Mouse (Mus musculus) cerebellum, adult 18-20 months (tissue): ENCODE measurements around the gene Vav2.
A peak's percentile ranks its signal among the peaks of the same experiment; 100 is the strongest.

Experiments
- DNase-seq, 2 experiments: peaks; one replicate each; pipeline ENCODE4 v3.0.0; 2021

Vav2 gene

DNA sequence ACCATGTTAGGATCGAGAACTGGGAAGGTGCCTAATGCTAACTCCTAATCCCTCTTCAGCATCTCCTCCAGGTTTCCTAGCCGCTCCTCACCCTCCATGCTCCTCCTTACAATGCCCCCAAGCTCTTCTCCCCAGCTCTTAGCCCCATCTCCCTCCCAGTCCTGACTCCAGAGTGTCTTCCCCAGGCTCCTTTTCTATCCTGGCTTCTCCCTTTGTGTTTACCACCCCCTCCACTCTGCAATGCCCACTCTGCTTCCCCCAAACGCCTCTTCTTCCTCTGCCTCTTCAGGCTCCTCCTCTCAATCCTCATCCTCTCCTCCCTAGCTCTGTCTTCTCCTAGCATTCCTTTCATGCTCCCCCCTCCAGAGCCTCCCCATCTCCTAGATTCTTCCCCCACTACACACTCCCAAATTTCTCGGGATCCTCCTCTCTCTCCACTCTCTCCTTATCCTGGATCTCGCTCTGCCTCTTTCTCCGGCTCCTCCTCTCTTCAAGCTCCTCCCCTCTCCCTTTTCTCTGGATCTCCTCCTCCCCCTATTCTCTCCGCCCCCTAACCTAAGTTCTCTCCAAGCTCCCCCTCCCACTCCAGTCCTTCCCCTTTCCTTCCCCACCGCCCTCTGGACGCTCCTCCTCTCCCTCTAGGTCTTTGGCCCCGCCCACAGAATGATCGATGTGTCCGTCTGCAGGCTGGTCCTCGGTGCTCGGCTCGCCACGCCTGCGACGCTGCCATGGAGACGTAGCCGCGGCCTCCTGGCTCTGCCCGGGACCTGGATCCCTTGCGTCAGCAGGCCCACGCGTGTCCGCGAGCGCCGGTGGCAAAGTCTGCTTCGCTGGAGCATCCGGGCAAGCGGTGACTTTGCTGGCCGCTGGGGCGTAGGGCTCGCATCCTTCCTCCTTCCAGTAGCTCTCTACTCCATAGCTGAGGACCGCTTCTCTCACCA is 15.2 kb upstream of the Vav2 start, which contains the start of gene Brd3os:
TSS of gene Brd3os (plus strand) at position 558 of the 941 bp plus-strand sequence.
- DNase-seq = peak; percentile 94 to 99

DNA sequence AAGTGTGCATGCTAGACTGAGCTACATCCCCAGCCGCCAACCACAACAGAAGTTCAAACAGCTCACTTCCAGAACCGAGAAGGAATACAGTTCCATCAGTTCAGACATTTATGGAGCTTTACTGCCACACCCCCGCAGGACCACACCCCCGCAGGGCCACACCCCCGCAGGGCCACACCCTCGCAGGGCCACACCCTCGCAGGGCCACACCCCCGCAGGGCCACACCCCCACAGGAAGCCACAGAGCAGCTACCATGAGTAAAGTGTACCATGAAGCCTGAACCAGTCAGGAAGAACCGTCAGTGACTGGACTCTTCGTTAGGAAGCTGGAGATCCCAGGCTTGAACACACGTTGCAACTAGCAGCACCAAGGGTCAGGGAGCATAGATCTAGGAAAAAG is 11.4 kb upstream of the Vav2 start:
- DNase-seq = no peak

DNA sequence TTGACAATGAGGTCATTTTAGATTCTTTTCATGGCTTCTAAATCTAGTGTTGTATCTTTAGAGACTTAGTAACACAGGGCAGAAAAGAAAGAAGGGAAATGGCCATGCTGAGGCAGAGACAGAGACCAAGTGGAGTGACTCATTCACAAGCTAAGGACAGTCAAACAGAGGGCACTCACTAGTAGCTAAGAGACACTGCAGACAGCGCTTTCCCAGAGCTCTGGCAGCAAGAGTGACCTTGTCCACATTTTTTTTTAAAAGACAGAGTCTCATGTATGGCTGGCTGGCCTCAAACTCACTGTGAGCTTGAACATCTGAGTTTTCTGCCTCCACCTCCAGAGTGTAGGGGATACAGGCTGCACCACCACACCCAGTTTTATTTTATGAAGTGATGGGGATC is 11.0 kb upstream of the Vav2 start:
- DNase-seq = no peak

DNA sequence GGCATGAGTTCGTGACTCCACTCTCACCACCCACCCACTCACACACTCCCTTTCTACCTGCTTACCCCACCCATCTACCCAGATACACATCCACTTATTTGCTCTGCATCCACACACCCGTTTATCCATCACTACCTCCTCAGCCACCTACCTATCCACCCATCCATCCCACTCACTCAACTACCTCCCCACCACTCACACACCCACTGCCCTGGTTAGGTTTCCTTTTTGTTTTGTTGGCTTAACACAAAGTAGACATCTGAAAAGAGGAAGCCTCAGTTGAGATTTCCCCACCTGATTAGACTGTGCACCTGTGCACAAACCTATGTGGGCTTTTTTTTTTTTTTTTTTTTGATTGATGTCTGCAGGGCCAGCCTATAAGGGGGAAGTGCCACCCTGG is 5.8 kb upstream of the Vav2 start:
- no peak for DNase-seq

DNA sequence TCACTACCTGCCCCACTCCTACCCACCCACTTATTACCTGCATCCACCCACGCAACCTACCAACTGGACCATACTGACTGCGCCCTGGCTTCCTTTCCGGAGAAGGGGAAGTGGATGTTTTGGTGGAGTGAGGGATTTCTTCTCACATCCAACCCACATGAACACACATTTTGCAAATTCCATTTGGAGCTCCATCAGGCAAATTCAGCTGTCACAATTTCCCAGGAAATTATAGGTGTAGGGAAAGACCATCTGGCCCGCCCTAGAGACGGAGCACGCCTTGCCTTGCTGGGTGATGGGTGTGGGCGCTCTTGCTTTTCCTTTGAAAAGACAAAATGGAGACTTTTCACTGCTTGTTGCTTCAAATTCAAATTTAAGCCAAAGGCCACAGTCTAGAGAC is 3.8 kb upstream of the Vav2 start:
- no peak for DNase-seq

DNA sequence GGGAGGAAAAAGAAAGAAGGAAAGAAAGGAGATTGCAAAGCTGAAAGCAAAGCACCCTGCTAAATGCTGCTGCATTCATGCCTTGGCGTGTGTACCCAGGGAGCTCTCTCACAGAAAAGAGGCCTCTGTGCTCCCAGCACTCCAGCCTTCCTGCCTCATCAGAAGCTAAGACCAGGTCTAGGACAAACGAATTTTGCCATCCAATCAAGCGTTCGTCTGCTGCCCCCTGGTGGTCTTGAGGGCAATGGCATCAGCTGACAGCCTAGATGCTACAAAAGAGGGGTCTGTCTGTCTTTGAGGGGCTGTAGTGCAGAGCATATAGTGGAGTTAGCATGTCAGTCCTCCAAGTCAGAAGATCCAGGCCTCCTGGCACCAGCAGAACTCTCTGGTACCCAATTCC is 1.2 kb upstream of the Vav2 start:
- DNase-seq = peak; percentile 79 to 86

DNA sequence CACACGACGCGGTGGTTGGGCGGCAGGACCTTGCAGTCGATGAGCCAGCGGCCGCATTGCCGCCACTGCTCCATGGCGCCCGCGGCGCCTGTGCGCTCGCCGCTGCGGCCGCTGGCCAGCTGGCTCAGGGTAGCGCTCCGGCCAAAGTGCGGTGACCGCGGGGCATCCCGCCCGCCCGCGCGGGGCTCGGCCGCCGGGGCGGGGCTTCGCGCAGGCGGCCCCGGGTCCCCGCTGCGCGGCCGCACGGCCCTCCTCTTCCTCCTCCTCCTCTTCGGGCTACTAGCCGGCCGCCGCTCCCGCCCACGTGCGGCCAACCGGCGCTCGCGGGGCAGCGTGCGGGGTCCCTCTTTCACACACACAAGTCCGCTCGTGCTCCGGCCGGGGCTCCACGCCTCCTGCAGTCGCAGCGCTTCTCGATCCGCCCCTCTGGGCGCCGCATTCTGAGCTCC is 403 bp downstream of the Vav2 start:
- DNase-seq = peak; percentile 26 to 59

DNA sequence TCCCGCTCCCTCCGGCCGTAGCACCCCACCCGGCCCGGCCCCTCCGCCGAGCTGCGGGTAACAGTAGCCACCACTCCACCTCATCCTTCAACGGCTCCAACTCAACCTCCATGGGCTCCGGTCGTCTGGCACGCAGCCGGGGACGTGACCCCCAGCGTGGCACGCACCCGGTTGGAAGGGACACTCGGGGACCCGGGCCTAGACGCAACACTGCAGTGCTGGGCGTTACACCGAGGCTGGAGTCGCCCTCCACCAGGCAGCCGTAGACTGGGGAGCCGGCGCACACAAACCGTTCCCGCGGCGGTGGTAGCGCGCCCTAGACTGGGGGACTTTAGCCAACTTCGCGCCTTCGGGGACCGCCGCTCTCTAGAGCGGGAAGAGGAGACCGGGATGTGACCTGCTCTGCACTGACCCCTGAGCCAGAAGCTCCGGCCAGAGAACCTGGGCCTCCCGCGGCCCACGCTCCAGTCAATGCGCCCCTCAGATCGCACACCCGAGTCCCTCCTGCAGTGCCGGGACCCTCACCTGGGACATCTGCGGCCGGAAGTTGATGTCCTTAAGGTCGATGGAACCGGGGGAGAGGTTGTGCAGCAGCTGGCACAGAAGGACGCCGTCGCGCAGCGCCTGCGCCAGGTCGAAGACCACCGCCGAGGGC is 955 bp downstream of the Vav2 start:
- no peak for DNase-seq

DNA sequence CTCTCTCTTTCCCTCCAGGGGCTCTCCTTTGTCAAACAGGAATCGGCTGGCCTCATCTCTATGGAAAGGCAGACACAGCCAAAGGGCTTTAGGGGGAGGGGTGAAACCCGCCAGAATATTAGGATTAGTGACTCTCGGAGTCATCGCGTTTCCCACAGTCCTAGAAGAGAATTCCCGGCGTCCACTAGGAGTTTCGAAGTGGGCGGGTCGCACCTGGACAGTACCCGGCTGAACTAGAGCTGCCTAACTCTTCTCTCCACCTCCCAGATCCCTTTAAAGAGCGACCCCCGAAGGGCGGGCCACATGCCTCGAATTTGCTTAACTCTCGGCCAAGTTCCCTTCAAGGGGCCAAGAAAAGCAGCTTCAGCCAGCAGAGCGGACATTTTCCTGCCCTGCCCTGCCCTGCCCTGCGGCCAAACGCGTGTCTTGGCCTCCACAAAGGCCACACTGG is 1.6 kb downstream of the Vav2 start:
- DNase-seq = no peak

DNA sequence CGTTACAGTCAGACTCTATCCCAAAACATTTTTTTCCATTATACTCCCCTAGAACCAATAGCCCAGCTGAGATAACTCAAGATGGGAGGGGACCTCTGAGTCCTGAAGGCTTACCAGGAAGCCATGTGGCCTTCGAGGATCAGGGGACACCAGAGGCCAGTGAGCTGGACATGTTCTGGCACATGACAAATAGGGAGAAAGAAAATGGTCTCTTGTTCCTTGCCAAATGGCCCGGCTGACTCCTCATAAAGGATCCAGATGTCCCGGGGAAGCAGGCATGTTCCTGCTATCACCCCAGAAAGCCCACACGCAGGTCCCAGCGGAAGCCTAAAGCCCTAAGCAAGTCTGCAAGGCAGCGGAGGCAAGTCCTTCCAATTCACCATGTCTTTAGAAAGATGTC is 3.2 kb downstream of the Vav2 start:
- no peak for DNase-seq

DNA sequence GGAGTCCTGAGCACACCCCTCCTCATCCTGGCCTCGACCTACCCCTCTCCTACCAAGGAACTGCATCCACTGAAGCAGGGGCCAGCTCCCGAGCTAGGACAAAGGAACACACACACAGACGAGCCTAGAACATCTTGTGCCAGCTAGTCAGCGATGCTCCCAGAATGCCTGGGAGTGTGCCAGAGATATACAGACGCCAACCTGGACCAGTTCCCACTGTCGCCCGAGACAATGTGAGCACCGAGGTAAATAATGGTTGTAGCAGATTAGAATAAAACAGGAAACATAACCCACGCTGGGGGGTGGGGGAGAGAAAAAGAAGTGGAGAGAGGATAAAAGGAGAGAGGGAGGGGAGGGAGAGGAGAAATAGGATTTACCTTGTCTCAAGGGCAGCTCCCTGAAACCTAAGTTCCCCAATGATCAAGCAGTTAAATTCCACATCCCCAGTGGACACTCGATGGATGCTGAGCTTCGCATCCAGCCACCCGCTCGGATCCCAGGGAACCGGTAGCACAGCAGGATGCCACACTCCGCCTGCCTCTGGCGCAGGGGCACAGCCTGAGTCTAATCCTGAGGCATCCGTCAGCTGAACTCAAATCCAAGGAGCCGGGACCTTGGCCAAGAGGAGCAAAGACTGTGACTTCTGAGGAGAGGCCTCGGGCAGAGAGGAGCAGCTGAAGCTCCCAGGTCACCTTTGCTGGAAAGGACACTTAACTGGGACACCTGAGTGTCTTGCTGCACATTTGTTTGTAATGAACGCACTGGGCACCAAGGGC is 5.4 kb downstream of the Vav2 start:
- peak; percentile 60 to 70 for DNase-seq

DNA sequence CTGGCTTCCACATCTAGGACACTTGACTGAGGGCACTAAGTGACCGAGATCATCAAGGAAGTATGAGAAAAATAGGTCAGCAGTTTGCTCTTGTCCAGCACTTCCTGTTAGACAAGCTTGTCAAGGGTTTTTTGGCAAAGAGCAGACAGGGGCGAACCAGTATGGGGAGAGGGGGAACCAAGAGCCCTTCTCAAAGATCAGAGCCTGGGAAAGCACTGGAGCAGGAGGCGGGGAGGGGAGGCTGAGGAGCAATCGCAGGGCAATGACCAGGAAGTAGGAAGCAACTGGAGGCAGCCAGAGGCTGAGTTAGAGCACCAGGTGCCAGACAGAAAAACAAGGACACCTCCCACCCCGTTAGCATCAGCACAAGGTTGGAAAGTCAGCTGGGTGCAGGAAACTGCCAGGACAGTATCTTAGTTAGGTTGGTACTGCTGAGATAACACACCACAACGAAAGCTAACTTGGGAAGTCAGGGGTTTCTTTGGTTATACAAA is 8.2 kb downstream of the Vav2 start:
- DNase-seq = no peak

DNA sequence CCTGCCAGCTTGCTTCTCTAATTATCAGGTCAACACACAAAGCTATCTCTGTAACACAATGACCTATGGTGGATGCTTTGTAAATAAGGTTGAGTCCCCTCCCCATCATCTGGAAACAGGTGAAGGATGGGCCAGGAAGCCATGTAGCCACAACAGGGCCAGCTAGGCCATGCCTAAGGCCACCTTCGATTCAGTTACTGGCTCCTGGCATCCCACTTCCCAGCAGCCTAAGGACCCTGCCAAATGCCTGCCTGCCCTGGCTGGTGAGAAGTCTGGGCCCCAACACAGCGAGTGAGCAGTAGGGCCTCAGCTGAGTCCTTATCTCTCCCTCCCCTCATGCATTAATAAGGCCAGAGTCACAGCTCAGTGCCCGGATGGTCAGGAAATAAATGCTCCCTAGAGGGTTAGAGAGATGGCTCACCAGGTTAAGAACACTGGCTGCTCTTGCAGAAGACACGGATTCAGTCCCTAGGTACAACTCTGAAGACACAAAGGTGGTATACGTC is 9.1 kb downstream of the Vav2 start:
- no peak for DNase-seq

DNA sequence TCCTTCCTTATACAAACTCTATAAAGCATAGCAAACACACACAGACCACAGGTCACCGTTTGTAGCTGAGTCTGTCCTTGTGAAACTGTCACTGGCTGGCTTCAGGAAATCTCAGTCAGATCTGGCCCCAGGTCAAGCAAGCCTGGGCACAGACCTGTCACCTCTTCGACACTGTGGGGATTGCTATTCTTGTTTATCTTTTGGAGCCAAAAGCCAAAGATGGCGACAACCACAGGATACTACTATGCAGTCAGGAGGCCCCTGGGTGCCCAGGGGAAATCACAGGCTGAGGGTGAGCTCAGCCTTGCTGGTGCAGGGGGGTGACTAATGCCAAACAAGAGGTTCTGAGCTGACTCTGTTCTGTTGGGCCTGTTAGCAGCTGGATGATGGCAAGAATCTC is 10.4 kb downstream of the Vav2 start:
- no peak for DNase-seq

DNA sequence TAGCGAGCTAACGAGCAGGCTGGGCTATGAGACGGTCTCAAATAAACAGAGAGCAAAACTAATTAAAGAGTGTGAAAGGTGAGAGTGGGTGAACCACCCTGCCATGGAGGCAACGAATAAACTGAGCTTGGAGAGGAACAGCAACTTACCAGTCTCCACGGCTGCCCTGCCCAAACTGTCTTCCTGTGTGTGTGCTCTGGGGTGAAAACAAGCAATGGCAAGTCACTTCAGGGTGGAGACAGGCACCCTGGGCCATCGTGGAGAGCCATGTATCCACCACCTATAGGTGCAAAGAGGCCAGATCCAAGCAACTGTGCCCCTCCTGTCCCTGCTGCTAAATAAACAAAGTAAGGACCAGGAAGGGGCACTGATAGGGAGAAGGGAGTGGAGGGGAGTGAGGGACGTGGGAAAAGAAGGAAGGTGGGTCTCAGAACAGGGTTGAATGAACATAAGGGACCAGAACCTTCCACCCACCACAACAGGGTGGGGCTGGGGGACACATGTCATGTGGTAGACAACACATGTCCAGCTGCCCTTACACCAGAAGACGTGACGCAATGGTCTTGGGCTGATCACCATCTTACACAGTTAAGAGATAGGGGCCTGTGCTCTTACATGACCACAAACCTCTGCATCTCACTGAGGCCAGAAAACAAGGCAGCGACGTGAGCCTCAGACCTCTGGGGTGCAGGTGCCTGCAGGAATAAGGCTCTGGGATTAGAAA is 11.6 kb downstream of the Vav2 start:
- DNase-seq = no peak

DNA sequence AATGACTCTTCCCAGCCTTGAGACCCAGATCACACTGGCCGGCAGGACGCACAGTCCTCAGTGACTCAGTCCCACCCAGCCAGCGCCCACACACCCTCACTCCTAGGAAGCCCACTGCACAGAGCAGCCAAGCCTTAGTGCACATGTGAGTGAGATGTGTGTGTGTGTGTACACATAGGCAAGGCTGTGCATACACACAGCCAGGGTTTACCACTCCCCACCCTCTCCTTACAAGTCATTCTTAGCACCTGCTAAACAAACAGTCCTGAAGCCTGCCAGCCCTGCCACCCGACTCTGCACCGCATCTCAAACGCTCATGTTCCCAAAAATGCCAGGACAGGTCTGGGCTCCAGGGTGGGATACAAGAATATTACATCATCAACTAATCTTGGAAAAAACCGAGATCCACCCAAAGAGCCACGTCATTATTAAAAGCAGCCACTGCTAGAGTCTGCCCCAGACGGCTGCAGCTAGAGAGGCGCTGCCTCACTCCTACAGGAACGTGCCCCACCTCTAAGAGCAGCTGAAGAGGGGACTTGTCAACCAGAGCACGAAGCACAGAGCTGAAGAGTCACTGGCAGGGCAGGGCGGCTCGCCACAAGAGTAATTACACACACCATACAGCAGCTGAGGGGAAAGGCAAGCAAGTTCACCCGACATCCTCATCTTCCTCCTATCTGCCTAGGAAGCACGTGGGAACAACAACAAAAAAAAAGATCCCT is 12.7 kb downstream of the Vav2 start:
- no peak for DNase-seq

DNA sequence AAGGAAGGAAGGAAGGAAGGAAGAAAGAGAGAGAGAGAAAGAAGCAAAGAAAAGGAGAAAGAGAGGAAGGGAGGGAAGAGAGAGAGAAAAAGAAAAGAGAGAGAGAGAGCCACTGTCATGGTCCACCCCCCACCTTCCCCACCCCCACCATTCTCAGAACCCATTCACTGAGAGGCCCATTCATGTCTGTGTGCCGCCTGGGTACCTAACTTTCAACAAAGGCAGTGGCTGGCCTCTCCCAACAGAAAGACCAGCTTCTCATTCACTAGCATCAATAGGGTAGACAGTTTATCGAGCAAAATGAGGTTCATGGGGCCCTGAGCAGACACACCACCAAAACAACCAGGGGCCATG is 13.3 kb downstream of the Vav2 start:
- DNase-seq = no peak

DNA sequence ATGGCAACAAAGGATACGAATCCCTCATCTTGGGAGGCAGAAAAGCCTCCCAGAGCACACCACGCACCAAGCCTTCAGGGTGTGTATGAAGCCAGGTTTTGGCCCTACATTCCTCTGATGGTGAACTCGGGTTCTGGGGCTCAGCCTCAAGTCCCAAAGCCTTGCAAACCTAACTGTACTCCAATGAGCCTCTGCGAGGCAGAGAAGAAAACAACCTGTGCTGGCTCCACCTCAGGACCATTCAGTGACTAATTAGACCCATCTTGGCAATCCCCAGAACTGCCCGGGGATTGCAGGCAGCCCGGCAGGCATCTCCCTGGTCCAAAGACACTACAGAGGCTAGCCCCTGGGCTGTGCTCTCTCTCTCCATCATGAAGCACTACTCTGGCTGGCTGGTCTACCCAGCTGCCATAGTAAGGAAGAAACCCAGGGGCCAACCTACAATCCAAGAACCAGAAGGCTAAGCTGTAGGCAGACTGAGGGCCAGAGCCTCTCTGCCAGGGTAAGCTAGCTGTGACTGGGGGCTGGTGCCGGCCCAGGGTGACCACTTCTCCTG is 14.5 kb downstream of the Vav2 start:
- DNase-seq = no peak

DNA sequence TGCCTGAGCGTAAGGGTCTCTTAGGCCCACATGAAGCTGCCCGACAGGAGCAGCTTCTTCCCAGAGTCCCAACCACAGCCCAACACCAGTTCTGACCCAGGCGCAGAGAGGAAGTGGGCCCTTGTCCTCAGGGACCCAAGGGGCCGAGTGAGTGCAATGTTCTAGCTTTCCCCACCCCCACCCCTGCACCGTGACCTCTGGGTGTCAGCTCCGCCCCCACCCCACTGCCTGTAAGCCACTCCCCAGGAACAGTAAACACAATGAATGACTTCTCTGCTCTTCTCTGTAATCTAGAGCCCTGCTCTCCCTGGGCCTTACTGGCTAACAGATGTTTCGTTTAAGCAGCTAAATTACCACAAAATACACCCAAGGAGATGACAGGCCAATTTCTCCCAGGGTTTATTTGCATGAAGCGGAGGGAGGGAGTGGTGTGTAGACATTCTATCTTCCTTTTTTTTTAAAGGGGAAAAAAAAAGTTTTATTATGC is 15.1 kb downstream of the Vav2 start:
- DNase-seq = no peak

DNA sequence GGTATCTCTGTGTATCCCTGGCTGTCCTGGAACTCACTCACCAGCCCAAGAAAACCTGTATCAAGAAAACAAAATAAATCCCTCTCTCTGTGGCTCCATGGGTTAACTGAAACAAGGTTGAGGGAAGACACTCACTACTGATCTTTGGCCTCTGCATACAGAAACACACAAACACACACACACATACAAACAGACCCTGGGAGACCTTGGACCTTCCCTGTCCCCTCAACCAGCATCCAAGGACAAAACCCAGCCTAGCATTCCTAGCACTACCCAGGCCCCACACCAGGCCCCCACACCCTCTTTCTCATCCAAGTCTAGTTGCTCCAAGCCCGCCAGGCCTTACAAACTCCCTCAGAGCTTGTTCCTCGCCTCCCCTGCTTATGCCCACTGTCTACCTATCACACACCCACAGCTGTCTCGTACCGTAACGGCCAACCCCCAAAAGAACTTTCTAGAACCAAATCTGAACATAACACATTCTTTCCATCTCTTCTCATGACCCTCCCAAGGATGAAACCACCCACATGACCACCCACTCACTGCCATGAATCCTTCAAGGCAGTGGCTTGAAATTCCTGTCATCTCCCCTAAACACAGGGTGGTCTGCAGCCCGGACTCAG is 16.2 kb downstream of the Vav2 start:
- no peak for DNase-seq

DNA sequence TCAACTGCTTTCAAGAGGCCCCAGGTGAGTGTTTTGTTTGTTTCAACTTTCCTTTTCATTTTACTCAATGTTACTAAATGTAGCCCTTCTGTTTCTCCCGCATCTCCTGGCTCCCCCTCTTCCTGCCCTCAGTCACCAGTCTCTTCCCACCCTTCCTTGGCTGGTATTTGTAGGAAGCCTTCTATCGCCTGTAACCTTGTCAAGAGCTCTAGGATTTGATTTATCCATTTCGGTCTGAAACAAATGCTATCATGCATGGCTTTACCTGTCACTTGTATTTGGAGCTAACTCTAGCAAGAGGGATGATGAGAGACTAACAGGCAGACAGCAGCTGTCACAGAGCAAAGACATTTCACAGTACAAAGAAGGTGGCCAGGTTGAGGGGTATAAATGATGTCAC is 18.6 kb downstream of the Vav2 start:
- DNase-seq = no peak
